Mouse (Mus musculus): Measurements from ENCODE around the gene Myo15.

GRCm38 (mm10) chr11:60423006-60423405, 46.1 kb upstream of the Myo15 start:
- TF ChIP-seq POLR2A (IDR thresholded peaks at IDR 0.05; ENCODE audit: insufficient read depth, low read depth, low read length) = no peak
- TF ChIP-seq CTCF (IDR thresholded peaks at IDR 0.05; ENCODE audit: insufficient read depth, low read depth, low read length) = no peak
